Mouse (Mus musculus) retina, postnatal 7 days (tissue): ENCODE measurements around the gene Cox10.

Experiments
- DNase-seq: peaks from one replicate; pipeline ENCODE4 v3.0.0-alpha.2; 2012; ENCODE audit warnings: low read depth, low spot score

The Cox10 gene

GRCm38 (mm10) chr11:64000200-64000794 is 79.0 kb downstream of the Cox10 start:
- no peak for DNase-seq

GRCm38 (mm10) chr11:63999431-63999830 is 79.8 kb downstream of the Cox10 start:
- DNase-seq = no peak

- DNase-seq = no peak
These were observed 87.3 kb downstream of the Cox10 start for GRCm38 (mm10) chr11:63991958-63992357.

GRCm38 (mm10) chr11:63990759-63991158 is 88.5 kb downstream of the Cox10 start:
- no peak for DNase-seq

GRCm38 (mm10) chr11:63990311-63990710 is 89.0 kb downstream of the Cox10 start:
- no peak for DNase-seq

GRCm38 (mm10) chr11:63988991-63989860 is 90.0 kb downstream of the Cox10 start:
- DNase-seq = no peak

- DNase-seq = no peak
These were observed 91.1 kb downstream of the Cox10 start for GRCm38 (mm10) chr11:63988031-63988665.

GRCm38 (mm10) chr11:63986710-63987109 is 92.6 kb downstream of the Cox10 start:
- DNase-seq = no peak

- DNase-seq = no peak
These were observed 93.8 kb downstream of the Cox10 start for GRCm38 (mm10) chr11:63985481-63985880.

- no peak for DNase-seq
These were observed 94.6 kb downstream of the Cox10 start for GRCm38 (mm10) chr11:63984622-63985168.

GRCm38 (mm10) chr11:63977741-63978140 is 101.5 kb downstream of the Cox10 start:
- DNase-seq = no peak

- DNase-seq = no peak
These were observed 102.5 kb downstream of the Cox10 start for GRCm38 (mm10) chr11:63976775-63977174.

- DNase-seq = no peak
These were observed 103.9 kb downstream of the Cox10 start for GRCm38 (mm10) chr11:63975260-63975899.

- no peak for DNase-seq
These were observed 105.3 kb downstream of the Cox10 start for GRCm38 (mm10) chr11:63973973-63974372.

- DNase-seq = no peak
These were observed 107.8 kb downstream of the Cox10 start for GRCm38 (mm10) chr11:63971462-63971861.

GRCm38 (mm10) chr11:63970818-63971217 is 108.5 kb downstream of the Cox10 start:
- no peak for DNase-seq

- no peak for DNase-seq
These were observed 109.9 kb downstream of the Cox10 start for GRCm38 (mm10) chr11:63969205-63969910.

GRCm38 (mm10) chr11:63968388-63969035 is 110.8 kb downstream of the Cox10 start:
- no peak for DNase-seq

- no peak for DNase-seq
These were observed 111.5 kb downstream of the Cox10 start for GRCm38 (mm10) chr11:63967641-63968387.

GRCm38 (mm10) chr11:63965437-63965836 is 113.8 kb downstream of the Cox10 start:
- no peak for DNase-seq
